8 mouse cellular contexts compared by ENCODE assay signal in genomic region chr13:42301161-42301721, GRCm38 (mm10). TPM values are rescaled to one million over a fixed set of nuclear protein-coding genes. Genes with fewer than 3 reads are reported as not detected.
DNase-seq lines count a peak whose midpoint lies in the region; ATAC-seq and TF ChIP-seq lines count a peak whose summit lies in the region.

Gene Edn1, plus strand, starts transcription at chr13:42301476.

- no peak within 1 kb of the TSS for H3K27ac ChIP-seq in forebrain, embryonic 15.5 days (replicated peaks)
- H3K27ac ChIP-seq in layer of hippocampus, adult 2 months = peak within 1 kb of the TSS; percentile 55
- H3K27ac ChIP-seq in macrophage = no peak within 1 kb of the TSS
- H3K27ac ChIP-seq in small intestine, adult 2 months (ENCODE audit: insufficient read depth, low read depth, low read length) = no peak within 1 kb of the TSS

- no peaks in the 10 kb centered on the region for H3K9me3 ChIP-seq in forebrain, embryonic 15.5 days

- no peak for TF ChIP-seq CTCF in layer of hippocampus, adult 2 months (conservative IDR thresholded peaks at IDR 0.05)
- no peak for TF ChIP-seq CTCF in small intestine, adult 2 months (IDR thresholded peaks at IDR 0.05; ENCODE audit: extremely low read depth, insufficient read length, insufficient replicate concordance, low read depth, low read length)

- H3K4me3 ChIP-seq in forebrain, embryonic 15.5 days = peak within 1 kb of the TSS; percentile 42
- peak within 1 kb of the TSS; percentile 49 for H3K4me3 ChIP-seq in layer of hippocampus, adult 2 months
- peak within 1 kb of the TSS; percentile 25 for H3K4me3 ChIP-seq in macrophage (ENCODE audit: inconsistent target)
- H3K4me3 ChIP-seq in small intestine, adult 2 months (ENCODE audit: low read depth, low read length) = peak within 1 kb of the TSS; percentile 64

- no peaks in the 10 kb centered on the region for H3K79me2 ChIP-seq in macrophage (ENCODE audit: inconsistent target)

- H3K27me3 ChIP-seq in forebrain, embryonic 15.5 days = peaks cover 16% of the 10 kb centered on the region; the same call in 1 of the 2 replicates
- no peaks in the 10 kb centered on the region for H3K27me3 ChIP-seq in small intestine, adult 2 months (ENCODE audit: control insufficient read depth, insufficient read depth, low read length)

- DNase-seq in layer of hippocampus, adult 11-12 months (ENCODE audit: low spot score) = peak; percentile 42
- no peak for DNase-seq in layer of hippocampus, adult 8-10 months (ENCODE audit: low spot score in 2 of 2)
- peak; percentile 52 to 60 for DNase-seq in adrenal gland, postnatal 36 days
- peak; percentile 71 for DNase-seq in heart, postnatal 4 days
- no peak for DNase-seq in layer of hippocampus, adult 2 months (ENCODE audit: low spot score in 2 of 2)

- no peaks in the 10 kb centered on the region for H3K36me3 ChIP-seq in forebrain, embryonic 15.5 days
- H3K36me3 ChIP-seq in macrophage (ENCODE audit: inconsistent target) = no peaks in the 10 kb centered on the region
- no peaks in the 10 kb centered on the region for H3K36me3 ChIP-seq in small intestine, adult 2 months (ENCODE audit: control insufficient read depth, insufficient read depth, low read length)

- H3K4me1 ChIP-seq in forebrain, embryonic 15.5 days = peaks cover 19% of the 10 kb centered on the region
- H3K4me1 ChIP-seq in small intestine, adult 2 months (ENCODE audit: control insufficient read depth, insufficient read depth, insufficient read length, low read length) = peaks cover 9% of the 10 kb centered on the region

- ATAC-seq in forebrain, embryonic 15.5 days (replicated peaks) = peak; percentile 57

- peak within 1 kb of the TSS; percentile 84 for H3K4me2 ChIP-seq in forebrain, embryonic 15.5 days (replicated peaks)

- H3K9ac ChIP-seq in forebrain, embryonic 15.5 days (replicated peaks) = peak within 1 kb of the TSS; percentile 38

- 2% methylated on average over 26 of the region's 26 CpGs for WGBS in forebrain, embryonic 15.5 days
- 3% methylated on average over 26 of the region's 26 CpGs for WGBS in macrophage (ENCODE audit: missing documents)
- WGBS in small intestine, adult 2 months = 1% methylated on average over 26 of the region's 26 CpGs

- 0 out of 2 replicates have a peak, but pooled peaks have one; percentile 8 for TF ChIP-seq POLR2A in small intestine, adult 2 months (IDR thresholded peaks at IDR 0.05; ENCODE audit: low read depth, low read length)

RNA-seq across cellular contexts. Expression of gene Edn1, which starts in this region (rescaled TPM):
- total RNA-seq in layer of hippocampus, adult 8-10 months (2022) = 1 to 10 TPM; 1.6 to 2.6 (median 1.8) TPM
- total RNA-seq in adrenal gland, postnatal 36 days (2021) = 1 to 10 TPM; 1.3 to 2.5 TPM
- 1.4 TPM in 2 replicates for polyA plus RNA-seq in forebrain, embryonic 15.5 days (2015; fragmentation: Nextera tagmentation; extraction: Ambion mirVana)
- total RNA-seq in heart, postnatal 4 days (2021) = 10 to 100 TPM; 12.1 to 15.2 TPM
- 1 to 10 TPM; 2.1 to 2.3 TPM for total RNA-seq in layer of hippocampus, adult 2 months (2021)
- total RNA-seq in macrophage (2018; cell fraction: chromatin; rRNA removed) = 10 to 100 TPM in 7 of 26 experiments, 1 to 10 TPM in 10, under 1 TPM in 3, not detected in 6; 0.71 to 33.7 (median 2.8) TPM
- 10 to 100 TPM in 8 of 26 experiments, 1 to 10 TPM in 10, under 1 TPM in 7, not detected in 1; 0.13 to 41.7 (median 2.7) TPM for total RNA-seq in macrophage (2018; cell fraction: cytosol; rRNA removed)
- total RNA-seq in macrophage (2018; cell fraction: nucleus; rRNA removed) = 100 to 1,000 TPM in 1 of 26 experiments, 10 to 100 TPM in 11, 1 to 10 TPM in 8, under 1 TPM in 5, not detected in 1; 0.54 to 112 (median 8.7) TPM
- polyA plus RNA-seq in macrophage (2018) = 0.41 to 0.55 TPM (median 0.44 TPM) in 3 replicates
- polyA plus RNA-seq in small intestine, adult 2 months (2012; rRNA removed) = 0.48 and 2.4 TPM in 2 replicates

Comparison
In these comparisons a context has a peak if more than half of its experiments do, and no peak if none do; other contexts are left out.
1. DNase-seq: peak in layer of hippocampus, adult 11-12 months (single experiment), adrenal gland, postnatal 36 days (2 of 2) and heart, postnatal 4 days (single experiment); none in layer of hippocampus, adult 8-10 months (0 of 2) and layer of hippocampus, adult 2 months (0 of 2).
2. Peak in every context shown above with its lines, with median percentiles within 50 percentile points of each other: H3K4me3 ChIP-seq.